Mouse (Mus musculus) megakaryocyte, embryonic 14.5 days (primary cell): ENCODE results near the gene Olfr686.

Experiments used
- FLI1 ChIP-seq: IDR thresholded peaks from 2 replicates; pipeline ENCODE4 v1.6.1; 2012; ENCODE audit warnings: low read length, inconsistent platforms, mixed read lengths
- GATA1 ChIP-seq: IDR thresholded peaks from 3 replicates; pipeline ENCODE4 v1.6.1; 2012; ENCODE audit warnings: mixed read lengths, low read length, inconsistent platforms, borderline replicate concordance

GRCm38 (mm10) chr7:105228138-105228537, 20.9 kb upstream of the Olfr686 start:
- TF ChIP-seq GATA1 (no peak), FLI1 (no peak)
